Mouse (Mus musculus) limb, embryonic 14.5 days (tissue): ENCODE measurements around the gene Tnik. TPM values are rescaled to one million over a fixed set of nuclear protein-coding genes. Genes with fewer than 3 reads are reported as not detected.

Experiments used
- ATAC-seq: fragments of 200-750 bp; cut with Nextera tagmentation; 2 replicates; pipeline ENCODE4 v1.8.0; 2017; ENCODE audit warnings: low read depth, moderate number of reproducible peaks, moderate TSS enrichment; ENCODE audit not compliant: low FRiP score
- DNase-seq: peaks from one replicate; pipeline ENCODE4 v3.0.0-alpha.2; 2015; ENCODE audit warnings: low spot score
- H3K27ac ChIP-seq: fragments of 300-500 bp; sonication (generic); replicated peaks from 2 replicates; pipeline ENCODE4 v1.5.1; 2014; ENCODE audit warnings: low read depth, mild to moderate bottlenecking, low read length, moderate library complexity, mixed read lengths
- H3K27me3 ChIP-seq: fragments of 300-500 bp; sonication (generic); 2 replicates; pipeline ENCODE4 v1.6.1; 2014; ENCODE audit warnings: low read length, mixed read lengths; ENCODE audit not compliant: control insufficient read depth, insufficient read depth
- H3K36me3 ChIP-seq: fragments of 300-500 bp; sonication (generic); 2 replicates; pipeline ENCODE4 v1.6.1; 2014; ENCODE audit warnings: mild to moderate bottlenecking, low read length, moderate library complexity, mixed read lengths; ENCODE audit not compliant: control insufficient read depth, insufficient read depth
- H3K4me1 ChIP-seq: fragments of 300-500 bp; sonication (generic); 2 replicates; pipeline ENCODE4 v1.6.1; 2014; ENCODE audit warnings: antibody characterized with exemption, low read length, mixed read lengths; ENCODE audit not compliant: control insufficient read depth, insufficient read depth
- H3K4me2 ChIP-seq: fragments of 300-500 bp; sonication (generic); replicated peaks from 2 replicates; pipeline ENCODE4 v1.6.1; 2014; ENCODE audit warnings: low read depth, mild to moderate bottlenecking, low read length, moderate library complexity; ENCODE audit not compliant: severe bottlenecking
- H3K4me3 ChIP-seq: fragments of 300-500 bp; sonication (generic); replicated peaks from 2 replicates; pipeline ENCODE4 v1.5.1; 2014; ENCODE audit warnings: low read length
- H3K9ac ChIP-seq: fragments of 300-500 bp; sonication (generic); 2 replicates; pipeline ENCODE4 v1.6.1; 2014; ENCODE audit warnings: mild to moderate bottlenecking, low read depth, low read length, moderate library complexity; ENCODE audit not compliant: severe bottlenecking
- H3K9me3 ChIP-seq: fragments of 300-500 bp; sonication (generic); 2 replicates; pipeline ENCODE4 v1.6.1; 2016; ENCODE audit warnings: low read length; ENCODE audit not compliant: control insufficient read depth
- POLR2A ChIP-seq: fragments of 200-500 bp; IDR thresholded peaks from 2 replicates; pipeline ENCODE4 v1.8.0; 2012; ENCODE audit warnings: inconsistent platforms, mild to moderate bottlenecking, moderate library complexity, borderline replicate concordance; ENCODE audit not compliant: insufficient read depth, insufficient read length; ENCODE audit errors: extremely low read depth
- WGBS: fragments of 180-500 bp; shearing (Covaris S2); extraction: QIAGEN DNeasy Blood & Tissue Kit; methylation state at CpG from one replicate; pipeline ENCODE4 v1.1.7; 2014; 5-methylcytosine and 5-hydroxymethylcytosine counted together
- polyA plus RNA-seq, 2 experiments: library from polyadenylated mRNA; depleted of rRNA in 1 of 2; stranded (reverse) in 1 of 2; unstranded in 1 of 2; fragments of >200 nt; fragmentation: Nextera tagmentation in 1 of 2; extraction: Ambion mirVana in 1 of 2; gene quantifications; 2 replicates each; pipeline versions ENCODE4 v1.2.1 to v1.2.3; 2012 to 2014

The Tnik gene
- polyA plus RNA-seq, 2 experiments: 5.4 to 9.6 TPM

GRCm38 (mm10) chr3:28497503-28497857 is 234.5 kb downstream of the Tnik start:
- ATAC-seq (no peak), DNase-seq (no peak)
- Histone ChIP-seq H3K4me1 (no peaks in the 10 kb centered on the region), H3K4me2 (no peak overlapping the region), H3K27me3 (no peaks in the 10 kb centered on the region), H3K9me3 (no peaks in the 10 kb centered on the region), H3K4me3 (no peak overlapping the region), H3K9ac (no peak overlapping the region), H3K36me3 (no peaks in the 10 kb centered on the region), H3K27ac (no peak overlapping the region)
- WGBS: 85% methylated on average over 3 of the region's 3 CpGs
- TF ChIP-seq POLR2A: no peak

- 84% methylated on average over 3 of the region's 3 CpGs for WGBS
- no peak for TF ChIP-seq POLR2A
- no peak for ATAC-seq
Observed at GRCm38 (mm10) chr3:28502697-28503096, 239.7 kb downstream of the Tnik start.

GRCm38 (mm10) chr3:28509337-28509935 is 246.4 kb downstream of the Tnik start:
- Histone ChIP-seq H3K9me3 (no peaks in the 10 kb centered on the region), H3K9ac (no peak overlapping the region), H3K27me3 (no peaks in the 10 kb centered on the region), H3K4me1 (no peaks in the 10 kb centered on the region), H3K4me3 (no peak overlapping the region), H3K27ac (no peak overlapping the region), H3K4me2 (no peak overlapping the region), H3K36me3 (no peaks in the 10 kb centered on the region)
- WGBS: 81% methylated on average over 6 of the region's 6 CpGs
- no peak for ATAC-seq
- no peak for TF ChIP-seq POLR2A
- DNase-seq: no peak

More at GRCm38 (mm10) chr3:28502697-28503096, 239.7 kb downstream of the Tnik start:
- Histone ChIP-seq H3K36me3 (no peaks in the 10 kb centered on the region), H3K4me2 (no peak overlapping the region), H3K9ac (no peak overlapping the region), H3K9me3 (no peaks in the 10 kb centered on the region), H3K4me1 (no peaks in the 10 kb centered on the region), H3K27ac (no peak overlapping the region), H3K27me3 (no peaks in the 10 kb centered on the region), H3K4me3 (no peak overlapping the region)
- DNase-seq: no peak

GRCm38 (mm10) chr3:28523004-28523482 is 260.0 kb downstream of the Tnik start:
- H3K9ac ChIP-seq: no peak overlapping the region
- no peak overlapping the region for H3K27ac ChIP-seq
- DNase-seq: peak; percentile 31
- ATAC-seq: peak; percentile 50; the same call in 1 of the 2 replicates
- no peaks in the 10 kb centered on the region for H3K27me3 ChIP-seq
- 52% methylated on average over 6 of the region's 6 CpGs for WGBS
- no peak overlapping the region for H3K4me3 ChIP-seq
- H3K36me3 ChIP-seq: no peaks in the 10 kb centered on the region
- H3K4me2 ChIP-seq: no peak overlapping the region
- H3K4me1 ChIP-seq: no peaks in the 10 kb centered on the region
- TF ChIP-seq POLR2A: no peak
- no peaks in the 10 kb centered on the region for H3K9me3 ChIP-seq

- no peak overlapping the region for H3K4me2 ChIP-seq
- ATAC-seq (no peak), DNase-seq (no peak)
- no peak for TF ChIP-seq POLR2A
- 41% methylated on average over 4 of the region's 4 CpGs for WGBS
- H3K27ac ChIP-seq: no peak overlapping the region
- H3K9me3 ChIP-seq: no peaks in the 10 kb centered on the region
- no peaks in the 10 kb centered on the region for H3K27me3 ChIP-seq
- no peak overlapping the region for H3K4me3 ChIP-seq
- no peaks in the 10 kb centered on the region for H3K4me1 ChIP-seq
- no peak overlapping the region for H3K9ac ChIP-seq
- no peaks in the 10 kb centered on the region for H3K36me3 ChIP-seq
Observed at GRCm38 (mm10) chr3:28523541-28524165, 260.6 kb downstream of the Tnik start.

GRCm38 (mm10) chr3:28524562-28524961 is 261.5 kb downstream of the Tnik start:
- H3K4me1 ChIP-seq: no peaks in the 10 kb centered on the region
- no peak for TF ChIP-seq POLR2A
- H3K4me3 ChIP-seq: no peak overlapping the region
- ATAC-seq (no peak), DNase-seq (no peak)
- no peaks in the 10 kb centered on the region for H3K27me3 ChIP-seq
- no peak overlapping the region for H3K9ac ChIP-seq
- H3K27ac ChIP-seq: no peak overlapping the region
- WGBS: 83% methylated on average over 3 of the region's 3 CpGs
- H3K36me3 ChIP-seq: no peaks in the 10 kb centered on the region
- no peaks in the 10 kb centered on the region for H3K9me3 ChIP-seq
- no peak overlapping the region for H3K4me2 ChIP-seq
